Mouse (Mus musculus) liver, adult (tissue): ENCODE measurements around the gene Akt1.

ENCODE experiments used
- GATA4 ChIP-seq: IDR thresholded peaks from 2 replicates; pipeline ENCODE4 v1.6.1; 2014; ENCODE audit warnings: mild to moderate bottlenecking, low read length; ENCODE audit not compliant: insufficient replicate concordance

Gene Akt1

DNA sequence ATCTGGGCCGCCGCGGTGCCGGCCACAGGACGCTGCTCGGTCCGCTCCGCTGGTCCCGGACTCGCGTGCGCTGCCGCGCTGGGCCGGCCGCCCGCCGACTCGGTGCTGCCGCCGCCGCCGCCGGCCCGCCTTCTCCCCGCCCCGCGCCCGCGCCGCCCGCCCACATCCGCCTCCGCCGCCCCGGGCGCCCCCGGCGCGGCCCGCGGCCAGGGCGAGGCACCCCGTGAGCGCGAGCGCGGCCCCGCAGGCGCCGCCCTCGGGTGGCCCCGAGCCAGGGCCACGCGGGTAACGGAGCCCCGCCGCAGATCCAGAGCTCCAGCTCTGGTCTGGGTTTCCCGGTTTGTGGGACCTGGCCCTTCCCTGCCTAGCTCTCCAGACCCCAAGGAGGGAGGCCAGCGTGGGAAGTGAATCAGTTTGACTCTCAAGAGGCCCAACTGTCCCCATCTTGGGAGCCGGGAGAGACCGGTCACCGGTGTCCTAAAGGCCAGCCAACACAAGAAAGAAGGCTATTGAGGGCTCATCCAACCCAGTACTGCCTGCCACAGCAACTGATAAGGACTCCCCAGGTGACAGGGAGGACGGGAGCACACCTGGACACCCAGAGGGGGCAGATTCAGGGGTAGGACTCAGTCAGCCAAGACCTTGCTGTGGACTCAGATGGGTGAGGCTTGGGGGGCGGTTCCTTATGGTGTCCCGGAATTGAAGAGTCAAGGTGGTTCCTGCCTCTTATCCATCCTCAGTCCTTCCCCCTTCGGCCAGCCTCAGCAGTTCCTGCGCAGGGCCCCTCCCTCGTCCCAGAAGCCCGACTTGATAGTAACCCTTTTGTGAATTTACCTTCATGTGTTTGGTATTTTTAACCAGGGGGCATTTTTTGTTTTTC lies at the start of gene Akt1:
Gene Akt1, minus strand, starts transcription at position 753 of the 880 bp plus-strand sequence.
- TF ChIP-seq GATA4 = 0 out of 2 replicates have a peak, but pooled peaks have one; percentile 13

GRCm38 (mm10) chr12:112724077-112724805 lies 49.6 kb upstream of the Akt1 start:
- TF ChIP-seq GATA4 = no peak

DNA sequence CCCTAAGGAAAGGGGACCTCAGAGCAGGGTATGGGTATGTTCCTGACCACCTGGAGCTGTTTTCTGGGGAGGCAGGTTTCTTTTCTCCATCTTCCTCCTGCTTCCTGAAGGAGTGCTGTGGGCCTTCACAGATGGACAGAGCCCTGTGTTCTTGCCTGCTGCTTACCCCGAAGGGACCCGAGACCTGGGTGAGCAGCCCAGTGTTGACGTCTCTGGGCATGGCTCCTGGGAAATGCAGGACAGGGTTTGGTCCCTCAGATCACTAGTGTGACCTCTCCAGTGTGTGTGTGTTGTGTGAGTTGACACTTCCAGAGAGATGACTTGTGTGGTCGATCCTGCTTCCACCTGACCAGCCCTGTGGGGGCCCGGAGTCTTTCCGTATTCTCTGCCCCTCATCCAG lies 48.8 kb upstream of the Akt1 start:
- TF ChIP-seq GATA4 = no peak

GRCm38 (mm10) chr12:112723028-112723330 lies 48.3 kb upstream of the Akt1 start:
- no peak for TF ChIP-seq GATA4

DNA sequence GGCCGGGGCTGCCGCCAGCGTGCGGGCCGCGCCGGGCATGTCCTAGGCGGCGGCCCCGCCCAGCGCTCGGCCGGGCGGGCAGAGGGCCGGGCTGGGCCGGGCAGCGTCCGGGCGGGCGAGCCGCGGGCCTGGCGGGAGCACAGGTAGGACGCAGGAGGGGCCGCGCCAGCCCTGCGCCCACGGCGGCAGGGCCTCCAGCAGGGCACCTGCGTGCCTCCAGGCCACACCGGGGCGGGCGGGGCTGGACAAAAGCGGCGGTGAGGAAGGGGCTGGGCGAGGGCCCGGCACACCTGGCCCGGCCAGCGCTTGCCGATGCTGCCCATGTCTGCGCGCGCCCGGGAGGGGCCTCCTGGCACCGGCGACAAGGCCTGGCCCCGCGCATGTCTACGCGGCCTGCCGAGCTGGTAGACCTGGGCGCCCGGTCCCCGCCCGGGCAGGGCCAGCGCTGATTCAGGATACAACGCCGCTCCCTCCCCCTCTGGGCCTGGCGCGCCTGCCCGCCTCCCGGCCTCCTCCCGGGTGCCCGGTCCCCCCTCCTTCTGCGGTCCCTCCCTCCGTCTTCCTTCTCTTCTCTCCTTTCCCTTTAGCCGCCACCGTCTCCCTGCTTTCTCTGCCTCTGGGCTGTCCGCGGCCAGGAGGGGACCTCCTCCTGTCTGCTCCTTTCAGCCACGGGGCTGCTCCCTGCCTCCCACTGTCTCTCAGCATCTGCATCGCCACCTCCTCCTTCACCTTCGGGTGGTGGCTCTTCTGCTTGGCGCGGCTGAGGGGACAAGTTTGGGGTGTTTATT lies 47.8 kb upstream of the Akt1 start:
- TF ChIP-seq GATA4 = no peak

GRCm38 (mm10) chr12:112721424-112722239 lies 46.9 kb upstream of the Akt1 start:
- no peak for TF ChIP-seq GATA4

DNA sequence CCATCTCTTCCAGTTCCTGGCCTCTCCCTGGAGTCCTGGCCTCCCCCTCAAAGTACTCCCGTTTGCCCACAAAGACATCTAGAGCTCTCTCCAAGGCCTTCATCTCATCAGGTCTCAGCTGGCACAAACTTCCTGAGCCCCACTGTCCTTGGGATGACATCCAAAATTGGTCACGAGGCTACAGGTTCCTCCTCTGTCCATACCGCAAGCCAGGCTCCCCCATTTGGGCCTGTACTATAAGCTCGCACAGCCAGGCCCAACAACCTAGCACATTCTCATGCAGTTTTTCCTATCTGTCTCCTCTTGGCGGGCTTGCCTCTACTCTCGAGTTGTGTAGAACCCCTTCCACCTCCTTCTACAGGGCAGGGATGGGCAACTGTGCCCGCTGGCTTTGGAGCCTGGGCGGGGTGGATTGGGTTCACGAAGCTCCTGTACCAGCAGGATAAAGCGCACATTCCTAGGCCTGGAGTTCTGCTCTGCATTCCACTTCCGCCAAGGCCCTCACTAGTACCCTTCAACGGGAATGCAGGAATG lies 46.3 kb upstream of the Akt1 start:
- TF ChIP-seq GATA4 = no peak

- no peak for TF ChIP-seq GATA4
Observed at GRCm38 (mm10) chr12:112720216-112720615, 45.5 kb upstream of the Akt1 start, which contains the start of gene Cep170b. Gene Cep170b (plus strand): TSS chr12:112720455.

DNA sequence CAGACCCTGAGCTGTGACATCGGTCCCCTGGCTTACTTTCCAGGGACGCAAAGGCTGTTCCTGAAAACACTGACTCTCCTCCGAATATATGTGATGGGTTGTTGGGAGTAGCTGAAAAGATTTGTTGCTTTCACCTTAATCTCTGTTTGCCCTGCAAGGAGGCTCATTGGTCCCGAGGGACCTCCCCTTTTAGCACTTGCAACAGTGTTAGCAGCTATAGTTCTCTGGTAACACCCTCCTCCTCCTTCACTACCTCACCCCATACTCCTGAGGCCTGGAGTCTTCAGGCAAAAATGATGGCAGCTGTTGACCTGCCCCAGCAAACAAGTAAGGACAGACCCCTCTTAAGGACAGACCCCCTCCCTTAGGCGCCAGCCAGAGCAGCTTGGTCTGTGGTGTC lies 44.3 kb upstream of the Akt1 start:
- TF ChIP-seq GATA4 = no peak

GRCm38 (mm10) chr12:112717140-112717539 lies 42.5 kb upstream of the Akt1 start:
- TF ChIP-seq GATA4 = no peak

- TF ChIP-seq GATA4 = no peak
Observed at GRCm38 (mm10) chr12:112713984-112714383, 39.3 kb upstream of the Akt1 start.

- no peak for TF ChIP-seq GATA4
Observed at GRCm38 (mm10) chr12:112707573-112707869, 32.8 kb upstream of the Akt1 start.

GRCm38 (mm10) chr12:112706704-112707572 lies 32.3 kb upstream of the Akt1 start:
- TF ChIP-seq GATA4 = no peak
